Mouse (Mus musculus) hindbrain, embryonic 16.5 days (tissue): ENCODE results near the gene Macrod2. TPM values are rescaled to one million over a fixed set of nuclear protein-coding genes. Genes with fewer than 3 reads are reported as not detected.
A peak's percentile ranks its signal among the peaks of the same experiment; 100 is the strongest.

Source experiments
- ATAC-seq: fragments of 200-750 bp; cut with Nextera tagmentation; 2 replicates; pipeline ENCODE4 v1.8.0; 2017; ENCODE audit warnings: moderate TSS enrichment, moderate library complexity
- H3K27ac ChIP-seq: fragments of 300-500 bp; sonication (generic); 2 replicates; pipeline ENCODE4 v1.5.1; 2014; ENCODE audit warnings: low read depth, mild to moderate bottlenecking, control low read depth, low read length, moderate library complexity
- H3K27me3 ChIP-seq: fragments of 300-500 bp; sonication (generic); replicated peaks from 2 replicates; pipeline ENCODE4 v1.6.1; 2014; ENCODE audit warnings: low read length; ENCODE audit not compliant: control insufficient read depth, insufficient read depth
- H3K36me3 ChIP-seq: fragments of 300-500 bp; sonication (generic); 2 replicates; pipeline ENCODE4 v1.6.1; 2014; ENCODE audit warnings: mild to moderate bottlenecking, low read length, moderate library complexity, mixed read lengths; ENCODE audit not compliant: control insufficient read depth, insufficient read depth
- H3K4me1 ChIP-seq: fragments of 300-500 bp; sonication (generic); 2 replicates; pipeline ENCODE4 v1.6.1; 2014; ENCODE audit warnings: low read depth, low read length; ENCODE audit not compliant: control insufficient read depth, insufficient read depth
- H3K4me2 ChIP-seq: fragments of 300-500 bp; sonication (generic); 2 replicates; pipeline ENCODE4 v1.6.1; 2014; ENCODE audit warnings: mild to moderate bottlenecking, low read length, control low read depth, moderate library complexity
- H3K4me3 ChIP-seq: fragments of 300-500 bp; sonication (generic); 2 replicates; pipeline ENCODE4 v1.5.1; 2014; ENCODE audit warnings: mild to moderate bottlenecking, low read length, control low read depth, moderate library complexity
- H3K9ac ChIP-seq: fragments of 300-500 bp; sonication (generic); 2 replicates; pipeline ENCODE4 v1.6.1; 2014; ENCODE audit warnings: low read depth, mild to moderate bottlenecking, control low read depth, low read length, moderate library complexity
- H3K9me3 ChIP-seq: fragments of 300-500 bp; sonication (generic); 2 replicates; pipeline ENCODE4 v1.6.1; 2014; ENCODE audit warnings: mild to moderate bottlenecking, low read length, moderate library complexity; ENCODE audit not compliant: control insufficient read depth
- WGBS: fragments of 180-500 bp; shearing (Covaris S2); extraction: QIAGEN DNeasy Blood & Tissue Kit; methylation state at CpG from one replicate; pipeline ENCODE4 v1.1.7; 2014; 5-methylcytosine and 5-hydroxymethylcytosine counted together
- polyA plus RNA-seq: library from polyadenylated mRNA; unstranded; fragments of >200 nt; fragmentation: Nextera tagmentation; extraction: Ambion mirVana; gene quantifications from 2 replicates; pipeline ENCODE4 v1.2.1, GENCODE M21; 2015

The Macrod2 gene
- polyA plus RNA-seq, 1 experiment from 2014 or later: 85.4 TPM

- H3K27ac ChIP-seq: no peak overlapping the region
- no peaks in the 10 kb centered on the region for H3K27me3 ChIP-seq
- no peak overlapping the region for H3K4me2 ChIP-seq
- peak; percentile 80 for ATAC-seq
- H3K9me3 ChIP-seq: no peaks in the 10 kb centered on the region
- no peak overlapping the region for H3K4me3 ChIP-seq
- WGBS: 58% methylated on average over 7 of the region's 7 CpGs
- H3K36me3 ChIP-seq: no peaks in the 10 kb centered on the region
- no peaks in the 10 kb centered on the region; the same call in 1 of the 2 replicates for H3K4me1 ChIP-seq
- H3K9ac ChIP-seq: no peak overlapping the region
Measured at GRCm38 (mm10) chr2:141152011-141152772, 757.1 kb downstream of the Macrod2 start.

GRCm38 (mm10) chr2:141155972-141156371, 760.9 kb downstream of the Macrod2 start:
- Histone ChIP-seq H3K27me3 (no peaks in the 10 kb centered on the region), H3K36me3 (no peaks in the 10 kb centered on the region), H3K27ac (no peak overlapping the region), H3K4me2 (no peak overlapping the region), H3K4me3 (no peak overlapping the region), H3K9me3 (no peaks in the 10 kb centered on the region), H3K9ac (no peak overlapping the region), H3K4me1 (no peaks in the 10 kb centered on the region; the same call in 1 of the 2 replicates)
- peak; percentile 14; the same call in 1 of the 2 replicates for ATAC-seq
- 59% methylated on average over 4 of the region's 4 CpGs for WGBS

- no peaks in the 10 kb centered on the region for H3K9me3 ChIP-seq
- H3K4me2 ChIP-seq: no peak overlapping the region
- no peak overlapping the region for H3K4me3 ChIP-seq
- no peaks in the 10 kb centered on the region for H3K36me3 ChIP-seq
- H3K4me1 ChIP-seq: no peaks in the 10 kb centered on the region; the same call in 1 of the 2 replicates
- no peak overlapping the region for H3K27ac ChIP-seq
- no peaks in the 10 kb centered on the region for H3K27me3 ChIP-seq
- no peak overlapping the region for H3K9ac ChIP-seq
- ATAC-seq: no peak
- 60% methylated on average over 7 of the region's 7 CpGs for WGBS
Measured at GRCm38 (mm10) chr2:141156979-141157593, 762.0 kb downstream of the Macrod2 start.

- no peak overlapping the region for H3K9ac ChIP-seq
- no peaks in the 10 kb centered on the region for H3K4me1 ChIP-seq
- ATAC-seq: no peak
- no peaks in the 10 kb centered on the region for H3K36me3 ChIP-seq
- H3K27ac ChIP-seq: no peak overlapping the region
- 46% methylated on average over 7 of the region's 7 CpGs for WGBS
- no peaks in the 10 kb centered on the region for H3K27me3 ChIP-seq
- no peak overlapping the region for H3K4me3 ChIP-seq
- no peaks in the 10 kb centered on the region for H3K9me3 ChIP-seq
- H3K4me2 ChIP-seq: no peak overlapping the region
Measured at GRCm38 (mm10) chr2:141158161-141158560, 763.1 kb downstream of the Macrod2 start.

GRCm38 (mm10) chr2:141163918-141164317, 768.8 kb downstream of the Macrod2 start:
- no peak for ATAC-seq
- 22% methylated on average over 4 of the region's 4 CpGs for WGBS
- H3K36me3 ChIP-seq: no peaks in the 10 kb centered on the region
- no peak overlapping the region for H3K4me2 ChIP-seq
- no peaks in the 10 kb centered on the region for H3K27me3 ChIP-seq
- no peaks in the 10 kb centered on the region for H3K9me3 ChIP-seq
- no peak overlapping the region for H3K9ac ChIP-seq
- H3K4me3 ChIP-seq: no peak overlapping the region
- no peaks in the 10 kb centered on the region for H3K4me1 ChIP-seq
- no peak overlapping the region for H3K27ac ChIP-seq

- Histone ChIP-seq H3K9me3 (no peaks in the 10 kb centered on the region), H3K4me2 (no peak overlapping the region), H3K9ac (no peak overlapping the region), H3K27me3 (no peaks in the 10 kb centered on the region), H3K27ac (no peak overlapping the region), H3K36me3 (no peaks in the 10 kb centered on the region), H3K4me1 (no peaks in the 10 kb centered on the region), H3K4me3 (no peak overlapping the region)
- WGBS: 86% methylated on average over 3 of the region's 3 CpGs
- no peak for ATAC-seq
Measured at GRCm38 (mm10) chr2:141169586-141169985, 774.5 kb downstream of the Macrod2 start.

- WGBS: 67% methylated on average over 1 of the region's 1 CpGs
- H3K9ac ChIP-seq: no peak overlapping the region
- H3K4me1 ChIP-seq: no peaks in the 10 kb centered on the region
- H3K4me3 ChIP-seq: no peak overlapping the region
- no peaks in the 10 kb centered on the region for H3K9me3 ChIP-seq
- H3K4me2 ChIP-seq: no peak overlapping the region
- no peaks in the 10 kb centered on the region for H3K36me3 ChIP-seq
- no peaks in the 10 kb centered on the region for H3K27me3 ChIP-seq
- ATAC-seq: no peak
- no peak overlapping the region for H3K27ac ChIP-seq
Measured at GRCm38 (mm10) chr2:141173167-141173566, 778.1 kb downstream of the Macrod2 start.

- Histone ChIP-seq H3K4me3 (no peak overlapping the region), H3K36me3 (no peaks in the 10 kb centered on the region), H3K9ac (no peak overlapping the region), H3K27ac (no peak overlapping the region), H3K9me3 (no peaks in the 10 kb centered on the region), H3K4me2 (no peak overlapping the region), H3K4me1 (no peaks in the 10 kb centered on the region), H3K27me3 (no peaks in the 10 kb centered on the region)
- 84% methylated on average over 3 of the region's 3 CpGs for WGBS
- ATAC-seq: no peak
Measured at GRCm38 (mm10) chr2:141173607-141174006, 778.5 kb downstream of the Macrod2 start.

- no peak for ATAC-seq
- Histone ChIP-seq H3K27ac (no peak overlapping the region), H3K36me3 (no peaks in the 10 kb centered on the region), H3K27me3 (no peaks in the 10 kb centered on the region), H3K9me3 (no peaks in the 10 kb centered on the region), H3K4me2 (no peak overlapping the region), H3K9ac (no peak overlapping the region), H3K4me1 (no peaks in the 10 kb centered on the region), H3K4me3 (no peak overlapping the region)
- WGBS: 47% methylated on average over 1 of the region's 1 CpGs
Measured at GRCm38 (mm10) chr2:141180656-141181055, 785.5 kb downstream of the Macrod2 start.
